Mouse (Mus musculus): ENCODE measurements around the gene Gm10837.

DNA sequence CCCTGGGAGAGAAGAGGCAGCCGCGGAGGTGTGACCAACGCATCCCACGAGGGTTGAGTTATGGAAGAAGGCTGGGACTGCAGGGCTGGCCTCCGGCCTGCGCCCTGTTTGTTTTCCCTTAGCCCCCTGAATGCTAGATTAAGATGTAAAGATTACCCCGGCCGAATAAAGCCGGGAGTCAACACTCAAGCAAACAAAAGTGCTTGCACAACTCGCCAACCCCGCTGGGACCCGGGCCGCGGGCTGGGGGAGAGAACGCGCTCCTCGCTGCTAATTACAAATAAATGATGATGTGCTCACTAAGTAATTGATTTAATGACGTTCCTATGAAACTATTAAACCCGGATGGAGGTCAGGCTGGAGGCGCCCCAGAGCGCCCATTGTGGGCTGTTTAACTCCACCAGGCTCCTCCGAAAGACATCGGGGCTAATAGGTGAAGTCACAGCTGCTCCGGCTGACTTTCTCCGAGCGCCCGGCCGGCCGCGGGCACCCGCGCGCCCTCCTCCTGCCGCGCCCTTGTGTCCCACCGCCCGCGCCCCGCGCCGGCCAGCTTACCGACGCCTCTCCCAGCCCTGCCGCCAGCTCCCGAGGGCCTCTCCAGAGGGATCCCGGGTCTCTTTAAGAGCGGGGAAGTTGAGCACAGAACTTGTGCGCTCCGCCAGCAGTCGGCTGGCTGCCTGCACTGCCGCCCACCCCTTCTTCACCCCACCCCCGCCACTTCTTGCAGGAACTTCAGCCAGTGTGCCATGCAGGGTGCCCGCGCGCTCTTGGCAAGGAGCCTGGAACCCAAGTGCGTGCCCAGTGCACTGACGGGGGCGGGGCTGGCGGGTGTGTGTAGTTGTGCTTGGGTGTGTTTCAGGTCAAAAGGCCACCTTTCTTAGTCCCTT, 39.6 kb upstream of the Gm10837 start, which contains the start of gene Gm5089:
- TF ChIP-seq POLR2A (IDR thresholded peaks at IDR 0.05; ENCODE audit: low read depth, low read length) (no peak), CTCF (IDR thresholded peaks at IDR 0.05; ENCODE audit: extremely low read depth, insufficient read length, insufficient replicate concordance, low read depth, low read length) (no peak)
